Mouse (Mus musculus) regulatory T cell (primary cell): ENCODE measurements around the gene Fam83f.

Experiments used
- in situ Hi-C: fragments of 300-600 bp; cut with MboI, MseI; formaldehyde crosslinking; loops from one replicate; pipeline ENCODE4 v1.15.1; 2025; ENCODE audit warnings: high pct_unique_total_duplicates

Fam83f gene

DNA sequence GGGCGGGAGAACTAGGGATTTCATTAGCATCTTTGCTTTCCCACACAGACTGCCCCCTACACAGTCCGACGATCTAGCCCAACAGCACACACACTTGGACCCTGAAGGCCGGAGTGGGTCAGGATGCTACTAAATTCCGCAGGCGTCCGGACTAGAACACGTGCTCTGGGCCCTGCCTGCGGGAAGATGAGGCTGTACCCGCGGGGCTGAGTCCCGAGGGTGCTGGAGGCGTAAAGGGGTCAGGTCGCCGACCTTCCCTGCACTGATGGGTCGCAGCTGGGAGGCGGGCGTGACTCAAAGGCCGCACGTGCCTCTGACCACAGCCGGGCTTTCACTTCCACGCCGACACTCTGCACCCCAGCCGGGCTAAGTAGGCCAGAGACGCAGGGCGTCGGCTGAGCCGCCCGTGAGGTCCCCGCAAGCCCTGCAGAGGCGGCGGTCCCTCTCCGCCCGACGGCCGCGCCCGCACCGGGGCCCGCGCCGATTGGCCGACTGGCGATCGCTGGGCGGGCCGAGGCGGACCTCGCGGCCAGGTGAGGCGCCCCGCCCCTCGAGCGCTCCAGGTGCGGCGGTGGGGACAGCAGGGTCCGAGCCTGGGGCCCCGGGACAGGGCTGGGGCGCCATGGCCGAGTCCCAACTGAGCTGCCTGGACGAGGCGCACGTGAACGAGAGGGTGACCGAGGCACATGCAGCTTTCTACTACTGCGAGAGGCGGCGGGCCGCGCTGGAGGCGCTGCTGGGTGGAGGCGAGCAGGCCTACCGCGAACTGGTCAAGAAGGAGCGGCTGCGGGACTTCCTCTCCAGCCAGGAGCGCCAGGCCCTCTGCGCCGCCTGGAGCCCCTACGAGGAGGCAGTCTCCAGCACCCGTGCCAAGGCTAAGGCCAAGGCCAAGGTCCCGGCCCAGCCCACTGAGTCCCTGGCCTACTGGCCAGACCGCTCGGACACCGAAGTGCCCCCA, at the start of gene Fam83f:
Gene Fam83f, plus strand, starts transcription at position 553 of the 958 bp plus-strand sequence.
- in situ Hi-C loops = no loop called here

DNA sequence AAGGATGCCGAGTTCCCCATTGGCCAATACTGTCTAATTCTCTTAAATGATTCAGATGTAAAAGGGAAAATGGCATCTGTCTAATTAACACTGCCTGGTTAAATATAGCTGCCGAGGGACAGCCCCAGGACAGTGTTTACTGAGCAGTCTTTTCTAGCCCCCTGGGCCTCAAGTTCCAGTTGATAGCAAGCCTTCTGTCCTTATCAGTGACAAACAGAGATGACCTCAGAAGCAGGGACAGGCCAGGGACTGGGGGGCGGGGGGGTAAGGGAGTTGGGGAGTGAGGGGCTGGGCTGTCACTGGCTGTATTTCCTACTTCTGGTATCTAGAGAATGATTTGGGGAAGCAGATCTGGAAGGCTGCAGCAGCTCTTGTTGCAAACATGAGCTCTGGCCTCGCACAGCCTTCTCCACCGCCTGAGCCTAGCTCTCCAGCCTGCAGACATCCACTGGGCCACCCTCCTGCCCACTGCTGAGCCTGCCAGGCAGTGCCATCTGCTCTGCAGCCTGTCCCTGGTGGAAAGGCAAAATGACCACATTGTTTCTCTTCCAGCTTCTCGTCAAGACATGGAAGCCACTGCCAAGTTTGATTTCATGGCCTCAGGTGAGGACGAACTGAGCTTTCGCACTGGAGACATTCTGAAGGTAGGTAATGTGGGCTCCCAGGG, 48.3 kb upstream of the Fam83f start:
- in situ Hi-C loops = no loop called here

DNA sequence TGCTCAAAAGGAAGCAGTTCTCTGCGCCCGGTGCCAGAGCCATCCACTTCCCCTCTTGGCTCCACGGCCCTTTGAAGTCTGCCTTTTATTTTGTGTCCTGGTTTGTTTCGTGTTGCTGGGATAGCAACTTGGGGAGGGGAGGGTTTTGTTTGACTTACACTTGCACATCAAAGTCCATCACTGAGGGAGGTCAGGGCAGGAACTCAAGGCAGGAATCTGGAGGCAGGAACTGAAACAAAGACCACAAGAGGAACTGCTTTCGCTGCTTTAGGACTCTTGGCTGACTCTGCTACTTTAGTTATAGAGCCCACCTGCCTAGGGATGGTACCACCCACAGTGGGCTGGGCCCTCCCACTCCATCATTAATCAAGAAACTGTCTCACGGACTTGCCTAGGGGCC, 45.2 kb upstream of the Fam83f start:
- in situ Hi-C loops = no loop called here

DNA sequence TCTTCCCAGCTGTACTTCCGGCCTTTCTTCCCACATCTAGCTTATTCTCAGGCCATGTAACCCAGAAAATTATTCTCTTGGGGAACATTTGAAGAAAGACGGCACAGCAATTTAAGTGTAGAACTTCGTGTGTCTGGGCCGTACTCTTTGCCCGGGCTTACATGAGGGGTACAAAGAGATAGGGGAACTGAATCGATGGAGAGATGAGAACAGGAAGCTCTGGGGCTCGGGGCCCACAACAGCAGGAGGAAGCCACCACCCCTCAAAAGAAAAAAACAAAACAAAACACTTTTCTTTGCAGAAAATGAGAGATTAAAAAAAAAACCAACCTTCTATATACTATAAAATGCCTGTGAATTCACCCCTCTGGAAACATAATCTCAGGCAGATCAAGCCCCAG, 41.5 kb upstream of the Fam83f start:
- in situ Hi-C loops = no loop called here

DNA sequence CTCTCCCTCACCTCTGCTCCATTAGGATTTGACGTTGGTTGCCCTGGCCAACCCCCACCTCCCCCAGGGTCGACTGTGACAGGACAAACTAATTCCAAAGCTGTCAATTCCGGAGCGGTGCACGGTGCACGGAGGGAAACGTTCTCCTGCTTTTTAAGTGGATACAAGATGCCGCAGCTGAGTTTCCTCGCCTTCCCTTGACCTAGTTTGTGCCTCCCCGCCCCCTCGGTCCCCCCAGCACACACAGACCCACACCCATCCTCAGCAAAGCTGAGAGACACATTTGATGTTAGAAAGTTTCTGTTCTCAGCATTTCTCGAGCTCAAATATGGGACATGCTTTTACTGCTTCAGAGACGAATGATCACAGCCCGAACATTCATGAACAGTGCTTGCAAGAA, 40.9 kb upstream of the Fam83f start:
- in situ Hi-C loops = no loop called here

DNA sequence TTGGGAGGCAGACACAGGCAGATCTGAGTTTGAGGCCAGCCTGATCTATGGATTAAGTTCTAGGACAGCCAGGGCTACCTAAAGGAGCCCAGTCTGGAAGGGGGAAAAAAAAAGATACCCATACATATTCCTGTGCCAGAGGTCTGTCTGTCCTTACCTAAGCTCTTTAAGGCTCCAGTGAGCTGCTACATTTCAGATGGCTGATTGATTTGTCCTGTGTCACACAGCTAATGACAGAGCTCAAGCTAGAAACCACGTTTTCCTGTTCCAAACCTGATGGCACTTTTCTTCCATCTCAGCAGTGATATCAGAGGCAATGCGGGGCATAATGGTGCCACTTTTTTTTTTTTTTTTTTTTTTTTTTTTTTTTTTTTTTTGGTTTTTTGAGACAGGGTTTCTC, 40.3 kb upstream of the Fam83f start:
- in situ Hi-C loops = no loop called here

DNA sequence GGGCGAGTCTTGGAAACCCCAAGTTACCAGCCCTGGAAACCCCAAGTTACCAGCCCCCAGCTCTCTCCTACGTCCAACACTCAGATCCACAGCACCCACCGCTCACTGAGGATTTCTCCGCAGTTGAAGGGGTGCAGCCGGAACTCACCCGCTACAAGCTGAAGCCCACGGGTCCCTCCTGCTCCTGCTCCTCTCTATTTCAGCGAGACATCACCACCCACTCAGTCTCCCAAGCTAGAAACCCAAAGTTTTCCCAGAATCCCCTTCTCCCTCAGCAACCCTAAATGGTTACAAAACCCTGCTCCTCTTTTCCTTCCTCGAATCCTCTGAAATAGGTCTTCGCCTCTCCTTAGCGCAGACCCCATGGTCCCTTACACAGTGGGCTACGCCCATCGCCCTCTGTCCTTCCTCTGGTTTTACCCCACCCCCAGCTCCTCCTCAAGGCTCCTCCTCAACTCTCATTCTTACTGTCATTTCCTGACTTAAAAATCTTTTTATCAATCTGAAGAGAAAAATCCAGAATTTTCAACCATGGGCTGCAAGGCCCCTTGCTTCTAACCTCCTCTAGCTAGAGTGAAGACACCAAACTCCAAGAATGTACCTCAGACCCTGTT, 39.3 kb upstream of the Fam83f start:
- in situ Hi-C loops = no loop called here

DNA sequence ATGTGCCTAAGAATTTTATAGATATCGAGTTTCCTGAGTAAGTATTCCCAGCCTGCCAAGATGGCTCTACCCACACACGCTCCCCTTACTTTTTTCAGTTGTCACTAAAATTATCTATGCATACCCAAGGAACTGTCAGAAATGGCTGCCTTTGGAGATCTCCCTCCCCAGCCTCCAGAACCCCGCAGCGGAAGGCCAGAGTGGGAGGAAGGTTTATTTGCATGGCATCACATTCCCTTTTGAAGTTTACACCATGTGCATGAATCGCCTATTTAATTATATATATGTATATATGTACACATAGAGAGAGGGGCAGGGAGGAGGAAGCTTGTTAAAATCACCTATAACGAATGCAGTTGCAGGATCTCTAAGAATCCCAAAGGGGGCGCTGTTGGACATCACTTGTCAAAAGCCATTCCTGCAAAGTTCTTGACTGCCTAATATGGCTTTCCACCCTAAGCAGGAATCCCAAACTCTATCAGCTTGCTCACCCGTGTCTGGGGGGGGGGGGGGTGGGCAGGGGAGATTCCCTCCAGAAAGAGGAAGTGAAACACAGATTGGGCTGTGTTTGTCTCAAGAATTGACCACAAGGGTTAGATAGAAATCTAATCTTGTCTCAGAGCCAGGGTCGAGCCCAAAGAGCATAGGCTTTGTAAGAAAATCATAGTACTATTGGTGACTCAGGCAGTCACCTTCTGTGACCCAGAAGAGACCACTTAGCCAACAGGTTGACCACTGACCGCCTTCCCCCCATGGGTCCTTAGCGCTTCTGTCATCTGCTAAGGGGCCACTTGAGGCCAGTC, 37.1 kb upstream of the Fam83f start:
- in situ Hi-C loops = no loop called here

DNA sequence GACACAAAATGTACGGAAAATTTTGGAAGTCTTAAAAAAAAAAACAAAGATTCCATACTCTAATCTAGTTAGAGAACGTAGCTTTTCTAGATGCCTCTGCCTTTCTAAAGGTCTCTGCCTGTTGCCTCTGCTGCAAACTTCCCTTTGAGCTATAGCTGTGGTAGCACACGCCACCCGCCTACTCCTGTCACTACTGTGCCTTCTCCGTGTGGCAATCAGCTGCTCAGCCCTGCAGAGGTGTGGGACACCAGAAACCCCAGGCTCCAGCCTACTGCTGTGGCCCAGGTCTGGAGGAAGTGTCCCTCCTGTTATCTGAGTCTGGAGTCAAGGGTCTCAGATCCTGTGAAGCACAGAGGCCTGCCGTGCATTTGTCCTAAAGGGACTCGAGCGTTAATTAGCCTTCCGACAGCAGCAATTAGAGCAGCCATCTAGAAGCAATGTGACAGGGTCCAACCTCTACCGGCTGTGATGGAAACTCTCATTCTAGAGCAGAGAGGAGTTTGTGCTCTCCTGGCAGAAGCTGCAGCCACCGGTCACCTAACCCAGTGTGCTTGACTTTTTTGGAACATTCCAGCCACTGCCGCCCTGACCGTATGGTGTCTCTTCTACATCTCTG, 34.8 kb upstream of the Fam83f start:
- in situ Hi-C loops = no loop called here

DNA sequence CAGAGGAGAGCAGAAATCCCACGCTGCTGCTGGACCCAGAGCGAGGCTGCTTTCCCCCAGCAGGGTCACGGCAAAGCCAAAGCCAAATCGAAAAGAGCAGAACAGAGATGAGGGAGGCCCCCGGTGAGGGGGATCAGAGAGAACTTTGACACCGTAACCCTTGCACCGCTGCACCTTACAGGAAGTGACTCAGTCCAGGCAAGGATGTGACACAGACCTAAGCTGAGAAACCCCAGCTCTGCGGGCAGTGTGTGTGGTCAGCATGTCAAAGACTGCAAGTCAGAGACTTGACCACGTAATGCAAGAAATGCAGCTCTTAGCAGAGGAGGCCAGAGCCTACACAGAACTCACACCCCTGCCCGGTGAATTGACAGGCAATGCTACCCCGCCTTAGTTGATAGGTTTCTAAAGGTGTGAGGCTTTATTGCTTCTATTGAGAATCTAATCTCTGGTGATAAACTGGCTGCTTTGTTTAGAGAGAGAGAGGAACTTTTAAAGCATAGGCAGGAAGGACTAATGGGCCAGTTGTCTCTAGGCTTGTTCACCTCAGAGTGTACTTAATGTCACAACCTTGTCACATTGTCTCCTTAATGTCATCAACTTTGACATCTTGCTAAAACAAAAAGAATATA, 32.5 kb upstream of the Fam83f start:
- in situ Hi-C loops = no loop called here

DNA sequence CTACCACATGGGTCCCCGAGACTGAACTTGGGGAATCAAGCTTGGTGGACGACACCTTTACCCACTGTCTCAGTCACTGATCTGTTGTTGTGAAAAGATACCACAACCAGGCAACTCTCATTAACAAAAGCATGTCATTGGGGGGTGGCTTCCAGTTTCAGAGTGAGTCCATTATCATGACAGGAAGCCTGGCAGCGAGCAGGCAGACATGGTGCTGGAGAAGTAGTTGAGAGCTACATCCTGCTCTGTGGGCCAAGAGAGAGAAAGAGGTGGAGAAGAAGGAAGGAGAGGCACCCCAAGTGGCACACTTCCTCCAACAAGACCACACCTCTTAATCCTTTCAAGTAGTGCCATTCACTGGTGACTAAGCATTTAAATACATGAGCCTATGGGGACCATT, 31.8 kb upstream of the Fam83f start:
- in situ Hi-C loops = no loop called here

DNA sequence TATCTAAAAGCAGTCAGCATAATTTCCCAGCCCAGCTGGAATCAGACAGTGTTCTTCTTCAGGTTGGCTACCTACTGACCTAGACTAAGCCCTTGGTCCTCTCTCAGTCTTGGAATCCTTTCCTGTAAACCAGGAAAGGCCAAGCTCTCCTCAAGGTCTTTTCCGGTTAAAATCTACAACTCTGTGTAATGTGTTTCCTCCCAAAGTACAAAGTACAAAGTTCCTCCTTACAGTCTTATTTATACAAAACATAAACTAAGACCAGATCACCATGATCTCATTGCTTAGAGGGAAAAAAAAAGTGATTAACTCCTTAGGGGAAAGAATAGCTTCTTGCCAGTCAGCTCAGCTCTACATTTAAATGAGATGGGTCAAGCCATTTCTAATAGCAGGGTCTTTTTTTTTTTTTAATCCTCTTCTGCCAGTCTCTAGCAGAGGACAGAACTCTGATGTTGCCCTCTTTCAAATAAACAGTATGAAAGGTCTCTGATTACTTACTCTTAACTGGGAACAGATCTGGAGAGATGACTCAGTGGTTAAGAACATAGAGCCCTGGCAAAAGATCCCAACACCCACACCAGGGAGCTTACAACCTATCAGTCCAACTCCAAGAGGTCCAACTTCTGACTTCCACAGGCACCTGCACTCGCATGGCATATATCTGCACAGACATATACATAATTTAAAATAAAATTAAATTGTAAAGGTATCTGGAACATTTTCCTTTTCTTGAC, 29.8 kb upstream of the Fam83f start:
- in situ Hi-C loops = no loop called here

DNA sequence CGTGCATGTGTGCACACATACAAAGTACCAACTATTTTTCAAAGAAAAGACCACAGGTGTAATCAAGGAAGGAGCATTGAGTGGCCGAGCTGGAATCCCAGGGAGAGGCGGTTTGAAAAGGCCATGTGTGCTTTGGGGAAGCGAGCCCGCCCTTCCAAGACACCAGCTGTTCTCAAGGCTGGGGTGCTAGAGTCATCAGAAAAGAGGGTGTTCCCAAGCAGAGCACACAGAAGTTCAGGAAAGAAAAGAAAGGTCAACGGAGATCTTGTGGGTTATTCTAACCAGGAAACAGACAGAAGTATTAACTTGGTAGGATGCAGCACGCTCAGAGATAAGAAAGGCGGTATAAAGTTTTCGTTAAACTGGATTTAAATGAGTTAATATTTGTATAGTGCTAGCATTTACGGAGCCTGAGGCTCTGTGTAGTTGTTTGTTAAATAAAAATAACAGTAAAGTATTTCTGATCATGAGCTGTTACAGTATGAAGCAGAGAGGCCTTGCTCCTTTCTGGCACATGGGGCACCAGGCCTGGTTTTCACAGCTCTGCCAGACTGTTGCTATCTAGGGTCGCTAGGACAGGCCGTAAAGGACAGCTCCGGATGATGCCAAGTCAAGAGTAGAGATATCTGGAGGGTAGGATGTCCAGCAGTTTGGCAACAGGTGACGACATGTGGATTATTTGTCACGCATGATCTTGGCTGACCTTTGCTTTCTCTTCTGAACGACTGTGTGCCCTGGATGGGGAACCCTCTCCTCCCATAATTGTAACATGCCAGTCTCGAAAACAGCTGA, 26.4 kb upstream of the Fam83f start:
- in situ Hi-C loops = no loop called here

DNA sequence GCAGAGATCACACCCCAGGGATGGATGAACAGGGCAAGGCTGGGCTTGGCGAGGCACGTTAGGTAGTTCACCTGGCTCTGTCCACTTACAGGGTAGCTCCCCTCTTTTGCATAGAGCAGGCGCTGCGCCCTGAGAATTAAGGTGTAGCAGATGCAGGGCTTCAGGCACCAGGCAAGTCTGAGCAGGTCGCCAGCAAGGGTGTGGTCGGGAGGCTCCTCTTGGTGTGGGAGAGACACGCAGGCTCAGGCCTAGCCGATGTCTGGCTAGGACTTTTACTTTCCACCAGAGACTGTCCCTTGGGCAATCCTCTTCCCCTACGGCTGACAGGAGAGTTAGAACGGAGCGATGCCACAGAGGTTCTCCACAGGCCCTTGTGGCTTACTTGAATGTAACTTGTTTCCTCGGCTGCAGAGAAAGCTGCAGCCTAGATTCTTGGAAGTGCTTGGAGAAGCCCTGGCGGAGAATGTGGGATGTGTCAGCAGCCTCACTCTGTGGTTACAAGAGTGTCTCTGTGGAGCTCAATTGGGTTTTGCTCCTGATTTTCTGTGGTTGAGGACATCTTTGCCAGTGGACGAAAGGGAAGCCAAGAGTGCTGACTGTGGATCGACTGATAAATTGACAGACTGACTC, 22.6 kb upstream of the Fam83f start:
- in situ Hi-C loops = no loop called here

DNA sequence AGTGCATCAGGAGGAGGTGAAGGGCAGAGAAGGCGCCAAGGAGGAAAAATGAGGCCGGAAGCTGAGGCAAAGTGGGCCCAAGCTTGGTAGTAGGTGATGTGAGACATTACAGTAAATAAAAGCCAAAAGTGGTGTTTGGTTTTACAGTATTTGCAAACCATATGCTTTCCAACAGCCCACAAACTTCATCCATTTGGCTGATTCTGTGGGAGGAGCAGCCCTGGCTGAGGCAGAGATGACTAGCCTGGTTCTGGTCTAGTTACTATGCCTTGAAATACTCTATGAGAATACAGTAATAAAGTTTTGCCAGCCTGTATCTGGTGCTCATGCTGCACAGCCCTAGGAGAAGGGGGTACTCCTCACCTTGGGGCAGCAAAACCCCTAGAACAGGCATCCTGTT, 21.2 kb upstream of the Fam83f start:
- in situ Hi-C loops = no loop called here

DNA sequence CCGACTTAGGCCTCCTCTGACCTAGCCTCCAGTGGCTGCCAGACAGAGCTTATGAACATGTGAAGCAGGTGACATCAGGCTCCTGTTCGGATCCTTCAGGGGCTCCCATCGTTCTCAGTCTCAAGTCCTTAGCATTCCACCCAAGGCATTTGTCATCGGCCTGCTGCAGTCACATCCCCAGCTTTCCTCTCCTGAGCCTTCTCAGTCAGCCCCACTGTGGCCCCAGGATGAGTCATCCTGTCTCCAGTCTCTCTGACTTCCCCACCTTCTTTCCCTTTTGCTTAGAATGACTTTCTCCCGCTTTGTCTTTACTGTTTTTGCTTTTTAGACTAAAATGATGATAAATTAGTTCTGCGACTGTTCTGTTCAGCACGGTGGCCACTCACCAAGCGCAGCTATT, 17.8 kb upstream of the Fam83f start:
- in situ Hi-C loops = no loop called here

DNA sequence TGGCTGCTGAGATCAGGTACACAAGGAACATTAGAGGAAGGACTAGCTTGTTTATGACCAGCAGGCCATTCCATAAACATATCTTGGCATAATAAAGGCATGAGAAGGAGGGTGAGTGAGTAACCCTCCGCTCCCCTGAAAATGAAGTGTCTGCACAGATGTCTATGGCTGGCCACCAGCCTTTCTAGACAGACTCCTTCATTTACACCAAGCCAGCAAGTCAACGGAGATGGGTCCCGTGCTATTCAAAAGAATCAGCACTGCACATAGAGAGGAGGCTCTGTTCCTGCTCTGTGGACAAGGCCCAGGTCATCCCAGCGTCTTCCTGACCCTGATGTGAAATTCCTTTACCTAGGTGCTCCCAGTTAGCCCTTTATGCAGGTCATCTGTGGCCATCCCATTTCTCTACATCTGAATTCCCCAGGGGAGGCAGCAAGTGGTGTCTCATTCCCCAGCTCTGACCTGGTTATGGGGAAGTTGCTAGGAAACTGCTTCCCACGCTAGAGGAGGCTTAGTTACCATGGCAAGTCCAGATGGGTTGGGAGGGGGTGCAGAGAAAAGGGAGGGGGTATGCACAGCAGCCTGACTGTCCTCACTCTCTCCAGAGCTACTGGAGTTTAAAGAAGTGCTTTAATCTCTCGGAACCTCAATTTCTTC, 12.7 kb upstream of the Fam83f start:
- in situ Hi-C loops = no loop called here

DNA sequence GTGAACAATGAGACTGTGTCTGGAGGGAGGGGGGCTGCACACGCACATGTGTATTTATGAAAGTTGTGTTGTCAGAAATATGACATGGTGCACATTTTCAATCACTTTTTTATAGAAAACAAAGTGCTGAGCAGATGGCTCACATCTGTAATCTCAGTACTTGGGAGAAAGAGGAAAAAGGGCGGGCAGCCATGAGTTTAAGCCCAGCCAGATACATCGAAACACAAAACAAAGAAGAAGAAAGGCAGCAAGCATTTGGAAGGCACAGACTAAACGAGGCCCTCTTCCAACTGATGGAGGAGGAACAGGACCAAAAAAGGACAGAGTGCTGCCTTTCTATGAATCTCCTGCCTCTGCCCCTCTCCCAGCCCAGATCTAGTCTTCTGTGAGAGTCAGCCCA, 10.7 kb upstream of the Fam83f start:
- in situ Hi-C loops = loop anchor here (10.0 kb wide), 1 partner anchor 1086 kb away; no protein-coding TSS in a partner anchor
